Mouse (Mus musculus) liver, embryonic 16.5 days (tissue): ENCODE measurements around the gene Necab2. TPM values are rescaled to one million over a fixed set of nuclear protein-coding genes. Genes with fewer than 3 reads are reported as not detected.

Source experiments
- ATAC-seq: fragments of 200-750 bp; cut with Nextera tagmentation; 2 replicates; pipeline ENCODE4 v1.8.0; 2017; ENCODE audit warnings: low read depth, mild to moderate bottlenecking, moderate number of reproducible peaks, moderate library complexity
- H3K27ac ChIP-seq: fragments of 300-500 bp; sonication (generic); 2 replicates; pipeline ENCODE4 v1.5.1; 2014; ENCODE audit warnings: mild to moderate bottlenecking, low read length
- H3K27me3 ChIP-seq: fragments of 300-500 bp; sonication (generic); 2 replicates; pipeline ENCODE4 v1.6.1; 2014; ENCODE audit warnings: low read depth, low read length, mixed read lengths; ENCODE audit not compliant: control insufficient read depth, insufficient read depth
- H3K36me3 ChIP-seq: fragments of 300-500 bp; sonication (generic); 2 replicates; pipeline ENCODE4 v1.6.1; 2014; ENCODE audit warnings: mild to moderate bottlenecking; ENCODE audit not compliant: control insufficient read depth, insufficient read depth
- H3K4me1 ChIP-seq: fragments of 300-500 bp; sonication (generic); 2 replicates; pipeline ENCODE4 v1.6.1; 2014; ENCODE audit warnings: low read depth, low read length, mixed read lengths; ENCODE audit not compliant: control insufficient read depth
- H3K4me2 ChIP-seq: fragments of 300-500 bp; sonication (generic); 2 replicates; pipeline ENCODE4 v1.6.1; 2014; ENCODE audit warnings: low read depth, low read length, mixed read lengths
- H3K4me3 ChIP-seq: fragments of 300-500 bp; sonication (generic); 2 replicates; pipeline ENCODE4 v1.5.1; 2014; ENCODE audit warnings: low read depth, mild to moderate bottlenecking, low read length
- H3K9ac ChIP-seq: fragments of 300-500 bp; sonication (generic); 2 replicates; pipeline ENCODE4 v1.6.1; 2014; ENCODE audit warnings: low read depth, low read length
- H3K9me3 ChIP-seq: fragments of 300-500 bp; sonication (generic); replicated peaks from 2 replicates; pipeline ENCODE4 v1.6.1; 2016; ENCODE audit warnings: low read length; ENCODE audit not compliant: control insufficient read depth
- WGBS: fragments of 180-500 bp; shearing (Covaris S2); extraction: QIAGEN DNeasy Blood & Tissue Kit; methylation state at CpG from one replicate; pipeline ENCODE4 v1.1.7; 2014; ENCODE audit not compliant: insufficient replicate concordance; 5-methylcytosine and 5-hydroxymethylcytosine counted together
- polyA plus RNA-seq: library from polyadenylated mRNA; unstranded; fragments of >200 nt; fragmentation: Nextera tagmentation; extraction: Ambion mirVana; gene quantifications from 2 replicates; pipeline ENCODE4 v1.2.1, GENCODE M21; 2015

The Necab2 gene
- polyA plus RNA-seq, 1 experiment from 2014 or later: 0.04 TPM

- peak; percentile 65 for ATAC-seq
- Histone ChIP-seq H3K9ac (no peak overlapping the region), H3K27me3 (no peaks in the 10 kb centered on the region), H3K4me3 (0 out of 2 replicates have a peak overlapping the region, but pooled peaks have one; percentile 19), H3K9me3 (no peaks in the 10 kb centered on the region), H3K4me1 (peaks cover 9% of the 10 kb centered on the region), H3K4me2 (peak overlapping the region; percentile 54), H3K36me3 (no peaks in the 10 kb centered on the region), H3K27ac (no peak overlapping the region)
- 9% methylated on average over 18 of the region's 18 CpGs for WGBS
Measured at GRCm38 (mm10) chr8:119412735-119413498, 33.6 kb upstream of the Necab2 start.

DNA sequence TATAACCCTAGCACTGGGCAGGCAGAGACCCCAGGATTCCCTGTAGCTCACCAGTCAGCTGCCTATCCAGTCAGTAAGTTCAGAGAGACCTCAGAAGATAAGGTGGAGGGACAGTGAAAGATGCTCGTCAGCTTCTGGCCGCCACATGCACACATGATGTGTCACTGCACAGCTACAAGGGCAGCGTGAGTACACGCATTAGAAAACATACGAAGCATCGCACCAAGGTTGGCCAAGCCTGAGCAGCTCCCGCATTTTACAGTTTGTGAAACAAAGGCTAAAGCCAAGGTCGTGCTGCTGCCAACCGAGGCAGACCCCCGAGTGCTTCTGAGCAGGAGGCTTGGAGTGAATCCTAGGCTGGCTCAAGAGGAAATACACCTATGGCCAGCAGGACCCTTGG, 32.9 kb upstream of the Necab2 start:
- H3K4me2 ChIP-seq: no peak overlapping the region
- WGBS: 65% methylated on average over 10 of the region's 10 CpGs
- no peak overlapping the region for H3K4me3 ChIP-seq

GRCm38 (mm10) chr8:119420318-119420717, 26.2 kb upstream of the Necab2 start:
- no peak overlapping the region for H3K9ac ChIP-seq
- no peaks in the 10 kb centered on the region for H3K36me3 ChIP-seq
- WGBS: 48% methylated on average over 7 of the region's 7 CpGs
- H3K4me1 ChIP-seq: peaks cover 32% of the 10 kb centered on the region
- H3K27ac ChIP-seq: no peak overlapping the region
- no peak overlapping the region for H3K4me2 ChIP-seq
- ATAC-seq: no peak
- no peak overlapping the region for H3K4me3 ChIP-seq
- no peaks in the 10 kb centered on the region for H3K27me3 ChIP-seq
- H3K9me3 ChIP-seq: no peaks in the 10 kb centered on the region

More for the DNA sequence above, 32.9 kb upstream of the Necab2 start:
- Histone ChIP-seq H3K27ac (no peak overlapping the region), H3K9me3 (no peaks in the 10 kb centered on the region), H3K27me3 (no peaks in the 10 kb centered on the region), H3K36me3 (no peaks in the 10 kb centered on the region), H3K9ac (no peak overlapping the region), H3K4me1 (peaks cover 9% of the 10 kb centered on the region)
- ATAC-seq: no peak

- Histone ChIP-seq H3K4me1 (peaks cover 43% of the 10 kb centered on the region), H3K27ac (no peak overlapping the region), H3K9ac (no peak overlapping the region)
Measured at GRCm38 (mm10) chr8:119421603-119422122, 24.9 kb upstream of the Necab2 start.

DNA sequence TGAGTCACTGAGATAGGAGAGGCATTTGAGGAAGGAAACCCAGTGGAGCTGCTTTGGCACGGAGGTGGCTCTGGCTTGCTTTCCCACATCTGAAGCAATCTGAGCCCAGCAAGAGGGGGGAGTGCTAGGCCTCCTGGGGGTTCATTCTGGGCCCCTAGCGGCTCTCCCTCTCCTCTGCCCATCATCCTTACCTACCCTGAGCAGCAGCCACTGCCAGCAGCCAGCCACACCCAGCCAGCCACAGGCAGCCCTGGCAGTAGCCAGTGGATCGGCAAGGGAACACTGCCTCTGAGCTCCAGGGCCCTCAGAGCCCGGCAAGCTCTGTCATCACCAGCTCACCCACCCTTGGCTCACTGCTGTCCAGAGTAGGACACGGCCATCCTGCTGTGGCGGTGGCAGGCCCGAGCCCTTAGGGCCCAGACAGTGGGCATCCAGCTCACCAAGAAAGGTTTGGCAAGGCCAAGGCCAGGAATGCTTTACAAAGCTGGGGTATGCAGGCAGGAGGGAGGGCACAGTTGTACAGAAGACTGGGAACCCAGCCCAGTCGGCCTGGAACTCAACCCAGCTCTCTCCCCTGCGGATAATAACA, 24.3 kb upstream of the Necab2 start:
- H3K27ac ChIP-seq: no peak overlapping the region
- no peak for ATAC-seq
- H3K4me3 ChIP-seq: peak overlapping the region; percentile 42
- no peaks in the 10 kb centered on the region for H3K27me3 ChIP-seq
- H3K4me1 ChIP-seq: peaks cover 43% of the 10 kb centered on the region
- H3K4me2 ChIP-seq: peak overlapping the region; percentile 38
- WGBS: 31% methylated on average over 9 of the region's 9 CpGs
- H3K9me3 ChIP-seq: no peaks in the 10 kb centered on the region
- no peaks in the 10 kb centered on the region for H3K36me3 ChIP-seq
- H3K9ac ChIP-seq: peak overlapping the region; percentile 8; the same call in 1 of the 2 replicates

More at GRCm38 (mm10) chr8:119421603-119422122, 24.9 kb upstream of the Necab2 start:
- Histone ChIP-seq H3K36me3 (no peaks in the 10 kb centered on the region), H3K4me3 (0 out of 2 replicates have a peak overlapping the region, but pooled peaks have one; percentile 6), H3K27me3 (no peaks in the 10 kb centered on the region), H3K9me3 (no peaks in the 10 kb centered on the region), H3K4me2 (0 out of 2 replicates have a peak overlapping the region, but pooled peaks have one; percentile 9)
- ATAC-seq: no peak
- 39% methylated on average over 9 of the region's 9 CpGs for WGBS

DNA sequence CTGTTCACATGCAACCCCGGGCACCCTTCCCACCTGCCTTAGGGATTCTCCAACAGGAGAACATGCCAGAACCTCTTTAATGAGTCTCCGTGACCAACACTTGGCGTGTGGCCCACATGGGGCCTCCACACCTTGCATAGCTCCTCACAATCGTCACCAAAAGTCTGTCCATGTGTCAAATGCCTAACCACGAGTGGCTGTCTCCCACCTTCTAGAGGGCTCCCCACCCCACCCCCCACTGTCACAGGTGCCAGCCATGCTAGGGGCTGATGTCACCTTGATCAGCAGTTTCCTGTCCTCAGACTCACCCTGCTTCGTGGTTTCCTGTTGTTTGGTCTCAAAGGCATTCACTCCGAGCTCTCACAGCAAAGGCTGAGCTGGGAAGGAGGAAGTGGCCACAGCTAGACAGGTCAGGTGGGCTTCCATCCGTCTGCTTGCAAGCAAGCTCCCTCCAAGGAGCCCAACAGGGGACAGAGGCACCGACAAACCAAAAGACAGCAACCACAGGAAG, 22.8 kb upstream of the Necab2 start:
- no peaks in the 10 kb centered on the region for H3K36me3 ChIP-seq
- peaks cover 50% of the 10 kb centered on the region for H3K4me1 ChIP-seq
- H3K4me3 ChIP-seq: peak overlapping the region; percentile 42
- 20% methylated on average over 9 of the region's 9 CpGs for WGBS
- ATAC-seq: peak; percentile 31
- peak overlapping the region; percentile 38 for H3K4me2 ChIP-seq
- H3K9me3 ChIP-seq: no peaks in the 10 kb centered on the region
- no peaks in the 10 kb centered on the region for H3K27me3 ChIP-seq
- peak overlapping the region; percentile 38 for H3K9ac ChIP-seq
- peak overlapping the region; percentile 85 for H3K27ac ChIP-seq

DNA sequence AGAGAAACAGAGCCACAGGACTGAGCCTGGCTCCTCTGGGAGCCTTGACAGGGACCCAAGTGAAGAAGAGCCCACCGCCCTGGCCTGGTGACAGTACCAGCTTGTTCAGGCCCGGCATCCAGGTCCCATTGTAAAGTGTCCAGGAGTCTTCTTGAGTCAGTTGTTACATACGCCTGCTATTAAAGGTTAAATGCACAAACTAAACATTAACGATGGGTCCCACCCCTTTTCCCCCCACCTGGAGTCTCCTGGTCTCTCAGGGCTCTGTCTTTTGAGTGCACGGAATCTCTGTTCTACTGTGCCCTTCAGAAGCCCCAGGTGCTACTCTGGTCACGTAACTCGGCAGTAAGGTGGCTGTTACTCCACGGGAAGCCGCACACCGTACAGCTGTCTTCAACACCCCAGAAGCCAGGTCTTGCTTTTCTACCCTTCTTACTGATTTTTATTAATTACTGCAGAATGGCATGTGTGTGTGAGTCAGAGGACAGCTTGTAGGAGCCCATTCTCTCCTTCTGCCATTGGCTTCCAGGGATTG, 22.3 kb upstream of the Necab2 start:
- Histone ChIP-seq H3K4me1 (peaks cover 52% of the 10 kb centered on the region), H3K9me3 (no peaks in the 10 kb centered on the region), H3K9ac (peak overlapping the region; percentile 38), H3K27me3 (no peaks in the 10 kb centered on the region), H3K4me2 (peak overlapping the region; percentile 38), H3K4me3 (peak overlapping the region; percentile 42), H3K36me3 (no peaks in the 10 kb centered on the region), H3K27ac (peak overlapping the region; percentile 85)
- ATAC-seq: peak; percentile 30
- 44% methylated on average over 10 of the region's 10 CpGs for WGBS

DNA sequence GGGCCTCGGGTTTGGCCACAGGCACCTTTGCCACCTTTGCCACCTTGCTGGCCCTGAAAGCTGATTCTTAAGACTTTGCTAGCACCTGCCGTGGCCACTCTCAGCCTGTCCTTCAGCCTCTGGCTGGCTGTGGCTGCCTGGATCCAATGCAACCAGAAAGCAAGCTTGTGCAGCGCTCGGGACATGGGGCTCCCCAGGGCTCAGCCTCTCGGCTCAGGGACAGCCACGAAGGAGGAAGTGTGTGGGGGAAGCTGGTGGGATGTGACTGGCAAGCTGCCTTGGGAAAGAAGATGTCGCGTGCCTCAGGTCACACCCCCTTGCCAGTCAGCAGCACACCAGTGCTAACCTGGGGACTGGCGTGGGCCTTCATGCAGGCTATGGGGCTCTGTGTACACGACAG, 21.8 kb upstream of the Necab2 start:
- Histone ChIP-seq H3K27me3 (no peaks in the 10 kb centered on the region), H3K9ac (no peak overlapping the region; the same call in 1 of the 2 replicates), H3K27ac (peak overlapping the region; percentile 85), H3K9me3 (no peaks in the 10 kb centered on the region), H3K4me3 (peak overlapping the region; percentile 24), H3K36me3 (no peaks in the 10 kb centered on the region), H3K4me1 (peaks cover 56% of the 10 kb centered on the region), H3K4me2 (peak overlapping the region; percentile 38; the same call in 1 of the 2 replicates)
- ATAC-seq: peak; percentile 14; the same call in 1 of the 2 replicates
- WGBS: 29% methylated on average over 10 of the region's 10 CpGs
